Mouse (Mus musculus): ENCODE measurements around the gene Nav2. TPM values are rescaled to one million over a fixed set of nuclear protein-coding genes. Genes with fewer than 3 reads are reported as not detected.
A peak's percentile ranks its signal among the peaks of the same experiment; 100 is the strongest.

Gene Nav2
- polyA plus RNA-seq, 1 experiment from 2014 or later: 10.1 TPM

DNA sequence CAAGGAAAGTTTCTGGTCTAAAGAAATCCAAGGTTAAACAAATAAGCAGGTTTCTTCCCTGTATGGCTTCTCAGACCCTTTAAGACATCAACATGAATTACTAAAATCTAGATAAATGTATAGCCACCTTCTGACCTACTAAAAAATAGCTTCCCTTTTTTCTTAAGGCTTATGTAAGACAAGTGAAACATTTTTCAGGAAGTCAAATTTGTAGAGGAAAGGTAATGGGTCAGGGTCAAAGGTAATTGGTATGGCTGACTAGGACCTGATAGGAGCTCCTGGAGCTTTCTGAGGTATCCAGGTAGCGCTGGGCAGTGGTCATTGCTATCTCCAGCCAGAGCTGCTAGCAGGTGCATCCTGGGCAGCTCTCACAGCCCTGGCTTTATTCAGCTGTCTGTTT is 162.1 kb downstream of the Nav2 start:
- no peak for TF ChIP-seq CTCF (IDR thresholded peaks at IDR 0.05; ENCODE audit: low read depth)
- DNase-seq (ENCODE audit: low spot score) (no peak), ATAC-seq (replicated peaks; ENCODE audit: low FRiP score, low read depth) (no peak)
- 76% methylated on average over 1 of the region's 1 CpGs for WGBS
- no peaks in the 10 kb centered on the region for H3K9me3 ChIP-seq (replicated peaks; ENCODE audit: low read length)
- H3K36me3 ChIP-seq (ENCODE audit: insufficient read depth, low read length): no peaks in the 10 kb centered on the region
- H3K4me3 ChIP-seq (replicated peaks; ENCODE audit: low read depth, low read length): no peak overlapping the region
- H3K27ac ChIP-seq: no peak overlapping the region
- H3K4me2 ChIP-seq (ENCODE audit: low read length): no peak overlapping the region
- H3K27me3 ChIP-seq (ENCODE audit: insufficient read depth, low read length): no peaks in the 10 kb centered on the region
- no peak overlapping the region for H3K9ac ChIP-seq (ENCODE audit: low read depth, low read length)
- H3K4me1 ChIP-seq (replicated peaks; ENCODE audit: insufficient read depth, low read length): no peaks in the 10 kb centered on the region

- ATAC-seq (replicated peaks; ENCODE audit: low FRiP score, low read depth): no peak
- 46% methylated on average over 7 of the region's 7 CpGs for WGBS
- TF ChIP-seq CTCF (IDR thresholded peaks at IDR 0.05; ENCODE audit: low read depth): no peak
- Histone ChIP-seq H3K27me3 (ENCODE audit: insufficient read depth, low read length) (no peaks in the 10 kb centered on the region), H3K4me1 (replicated peaks; ENCODE audit: insufficient read depth, low read length) (no peaks in the 10 kb centered on the region), H3K4me3 (replicated peaks; ENCODE audit: low read depth, low read length) (no peak overlapping the region), H3K4me2 (ENCODE audit: low read length) (no peak overlapping the region), H3K9ac (ENCODE audit: low read depth, low read length) (no peak overlapping the region), H3K9me3 (replicated peaks; ENCODE audit: low read length) (no peaks in the 10 kb centered on the region), H3K36me3 (ENCODE audit: insufficient read depth, low read length) (no peaks in the 10 kb centered on the region), H3K27ac (no peak overlapping the region)
- DNase-seq (ENCODE audit: low spot score): no peak
These were observed 162.6 kb downstream of the Nav2 start for GRCm38 (mm10) chr7:49071141-49071567.

- Histone ChIP-seq H3K4me2 (ENCODE audit: low read length) (no peak overlapping the region), H3K27me3 (ENCODE audit: insufficient read depth, low read length) (no peaks in the 10 kb centered on the region), H3K36me3 (ENCODE audit: insufficient read depth, low read length) (no peaks in the 10 kb centered on the region), H3K9me3 (replicated peaks; ENCODE audit: low read length) (no peaks in the 10 kb centered on the region), H3K9ac (ENCODE audit: low read depth, low read length) (no peak overlapping the region), H3K27ac (no peak overlapping the region), H3K4me1 (replicated peaks; ENCODE audit: insufficient read depth, low read length) (no peaks in the 10 kb centered on the region), H3K4me3 (replicated peaks; ENCODE audit: low read depth, low read length) (no peak overlapping the region)
- no peak for DNase-seq (ENCODE audit: low spot score)
- 32% methylated on average over 10 of the region's 10 CpGs for WGBS
- no peak for TF ChIP-seq CTCF (IDR thresholded peaks at IDR 0.05; ENCODE audit: low read depth)
- ATAC-seq (replicated peaks; ENCODE audit: low FRiP score, low read depth): peak; percentile 61; the same call in 1 of the 2 replicates
These were observed 166.9 kb downstream of the Nav2 start for GRCm38 (mm10) chr7:49075333-49075934.

- no peak overlapping the region for H3K4me2 ChIP-seq (ENCODE audit: low read length)
- no peak for ATAC-seq (replicated peaks; ENCODE audit: low FRiP score, low read depth)
- DNase-seq (ENCODE audit: low spot score): no peak
- no peak overlapping the region for H3K4me3 ChIP-seq (replicated peaks; ENCODE audit: low read depth, low read length)
- WGBS: 38% methylated on average over 8 of the region's 8 CpGs
- no peaks in the 10 kb centered on the region for H3K9me3 ChIP-seq (replicated peaks; ENCODE audit: low read length)
- no peaks in the 10 kb centered on the region for H3K4me1 ChIP-seq (replicated peaks; ENCODE audit: insufficient read depth, low read length)
- H3K36me3 ChIP-seq (ENCODE audit: insufficient read depth, low read length): no peaks in the 10 kb centered on the region
- no peak for TF ChIP-seq CTCF (IDR thresholded peaks at IDR 0.05; ENCODE audit: low read depth)
- H3K27me3 ChIP-seq (ENCODE audit: insufficient read depth, low read length): no peaks in the 10 kb centered on the region
- H3K9ac ChIP-seq (ENCODE audit: low read depth, low read length): no peak overlapping the region
- H3K27ac ChIP-seq: no peak overlapping the region
These were observed 167.8 kb downstream of the Nav2 start for GRCm38 (mm10) chr7:49076283-49076694.

- TF ChIP-seq CTCF (IDR thresholded peaks at IDR 0.05; ENCODE audit: low read depth): no peak
- Histone ChIP-seq H3K9ac (ENCODE audit: low read depth, low read length) (no peak overlapping the region), H3K4me3 (replicated peaks; ENCODE audit: low read depth, low read length) (no peak overlapping the region), H3K27me3 (ENCODE audit: insufficient read depth, low read length) (no peaks in the 10 kb centered on the region), H3K4me2 (ENCODE audit: low read length) (no peak overlapping the region), H3K9me3 (replicated peaks; ENCODE audit: low read length) (no peaks in the 10 kb centered on the region), H3K4me1 (replicated peaks; ENCODE audit: insufficient read depth, low read length) (no peaks in the 10 kb centered on the region), H3K36me3 (ENCODE audit: insufficient read depth, low read length) (no peaks in the 10 kb centered on the region), H3K27ac (no peak overlapping the region)
- no peak for ATAC-seq (replicated peaks; ENCODE audit: low FRiP score, low read depth)
- no peak for DNase-seq (ENCODE audit: low spot score)
- WGBS: 70% methylated on average over 5 of the region's 5 CpGs
These were observed 170.4 kb downstream of the Nav2 start for GRCm38 (mm10) chr7:49078930-49079329.

- DNase-seq (ENCODE audit: low spot score) (no peak), ATAC-seq (replicated peaks; ENCODE audit: low FRiP score, low read depth) (no peak)
- Histone ChIP-seq H3K4me2 (ENCODE audit: low read length) (no peak overlapping the region), H3K4me1 (replicated peaks; ENCODE audit: insufficient read depth, low read length) (no peaks in the 10 kb centered on the region), H3K4me3 (replicated peaks; ENCODE audit: low read depth, low read length) (no peak overlapping the region), H3K27ac (no peak overlapping the region), H3K27me3 (ENCODE audit: insufficient read depth, low read length) (no peaks in the 10 kb centered on the region), H3K36me3 (ENCODE audit: insufficient read depth, low read length) (no peaks in the 10 kb centered on the region), H3K9ac (ENCODE audit: low read depth, low read length) (no peak overlapping the region), H3K9me3 (replicated peaks; ENCODE audit: low read length) (no peaks in the 10 kb centered on the region)
- TF ChIP-seq CTCF (IDR thresholded peaks at IDR 0.05; ENCODE audit: low read depth): no peak
- WGBS: 79% methylated on average over 4 of the region's 4 CpGs
These were observed 174.2 kb downstream of the Nav2 start for GRCm38 (mm10) chr7:49082585-49083165.
